Mouse (Mus musculus) left cerebral cortex, adult 6 months (tissue): ENCODE measurements around the gene Itga2b. TPM values are rescaled to one million over a fixed set of nuclear protein-coding genes. Genes with fewer than 3 reads are reported as not detected.

Experiments
- long read RNA-seq, 2 experiments: library from polyadenylated mRNA; unstranded; transcript quantifications; one replicate each; pipeline ENCODE4 v2.0.0; 2019 to 2020
- polyA plus RNA-seq: library from polyadenylated mRNA; unstranded; fragments of <200 nt; fragmentation: Nextera tagmentation; gene quantifications from 2 replicates; pipeline ENCODE4 v1.2.3, GENCODE M21; 2021

Gene Itga2b
- 4.4 and 5.7 TPM in 2 replicates for polyA plus RNA-seq
- long read RNA-seq, experiment 1, partial matches to known transcripts = 5 of 9 reads
- long read RNA-seq, experiment 1, other reads (novel, unspliced or antisense) = 4 of 9 reads
- long read RNA-seq, experiment 2 = 0 reads

GRCm38 (mm10) chr11:102469648-102470357 is at the start of gene Itga2b:
Itga2b (minus strand) TSS chr11:102470122.

GRCm38 (mm10) chr11:102447497-102447896 is 22.4 kb downstream of the Itga2b start, which contains the start of gene Fam171a2:
Fam171a2 (minus strand) TSS chr11:102447682.

GRCm38 (mm10) chr11:102430121-102431017 is 39.6 kb downstream of the Itga2b start, which contains the start of gene Grn:
Grn (plus strand) TSS chr11:102430315.

GRCm38 (mm10) chr11:102407834-102408215 is 62.1 kb downstream of the Itga2b start, which contains the start of gene Slc25a39:
Slc25a39 (minus strand) TSS chr11:102407946.

Other genes with a start within 250 kb of the Itga2b start
- 47.8 and 66.9 TPM in 2 replicates for gene Hdac5, start 240.0 kb downstream of the Itga2b start, polyA plus RNA-seq
- 1.4 and 1.6 TPM in 2 replicates for gene BC030867, start 221.2 kb downstream of the Itga2b start, polyA plus RNA-seq
- gene Asb16, start 201.4 kb downstream of the Itga2b start, polyA plus RNA-seq = 0.82 and 1.2 TPM in 2 replicates
- gene Tmub2, start 185.2 kb downstream of the Itga2b start, polyA plus RNA-seq = 81.4 and 90.6 TPM in 2 replicates
- gene Atxn7l3, start 173.5 kb downstream of the Itga2b start, polyA plus RNA-seq = 11.1 and 20.7 TPM in 2 replicates
- 42.1 and 43.3 TPM in 2 replicates for gene Ubtf, start 150.4 kb downstream of the Itga2b start, polyA plus RNA-seq
- not detected in 2 replicates for gene Slc4a1, start 103.9 kb downstream of the Itga2b start, polyA plus RNA-seq
- 53.3 and 211 TPM in 2 replicates for gene Rundc3a, start 76.7 kb downstream of the Itga2b start, polyA plus RNA-seq
- gene Slc25a39, start 62.2 kb downstream of the Itga2b start, polyA plus RNA-seq = 94.9 and 175 TPM in 2 replicates
- 38.6 and 40.3 TPM in 2 replicates for gene Grn, start 39.8 kb downstream of the Itga2b start, polyA plus RNA-seq
- 0.67 and 7.7 TPM in 2 replicates for gene Fam171a2, start 22.4 kb downstream of the Itga2b start, polyA plus RNA-seq
- 17.7 and 24.4 TPM in 2 replicates for gene Gpatch8, start 86.3 kb upstream of the Itga2b start, polyA plus RNA-seq
- gene Gm11627, start 109.3 kb upstream of the Itga2b start, polyA plus RNA-seq = 10.6 and 13.2 TPM in 2 replicates
- gene Fzd2, start 134.3 kb upstream of the Itga2b start, polyA plus RNA-seq = 1.3 and 1.8 TPM in 2 replicates
- gene Meioc, start 193.6 kb upstream of the Itga2b start, polyA plus RNA-seq = 0.05 and 0.07 TPM in 2 replicates
- gene Ccdc43, start 227.7 kb upstream of the Itga2b start, polyA plus RNA-seq = 31.4 and 33.9 TPM in 2 replicates